Mouse (Mus musculus) limb, embryonic 14.5 days (tissue): ENCODE results near the gene Mrpl2. TPM values are rescaled to one million over a fixed set of nuclear protein-coding genes. Genes with fewer than 3 reads are reported as not detected.

Experiments
- ATAC-seq: fragments of 200-750 bp; cut with Nextera tagmentation; 2 replicates; pipeline ENCODE4 v1.8.0; 2017; ENCODE audit warnings: low read depth, moderate number of reproducible peaks, moderate TSS enrichment; ENCODE audit not compliant: low FRiP score
- DNase-seq: peaks from one replicate; pipeline ENCODE4 v3.0.0-alpha.2; 2015; ENCODE audit warnings: low spot score
- H3K27ac ChIP-seq: fragments of 300-500 bp; sonication (generic); replicated peaks from 2 replicates; pipeline ENCODE4 v1.5.1; 2014; ENCODE audit warnings: low read depth, mild to moderate bottlenecking, low read length, moderate library complexity, mixed read lengths
- H3K27me3 ChIP-seq: fragments of 300-500 bp; sonication (generic); 2 replicates; pipeline ENCODE4 v1.6.1; 2014; ENCODE audit warnings: low read length, mixed read lengths; ENCODE audit not compliant: control insufficient read depth, insufficient read depth
- H3K36me3 ChIP-seq: fragments of 300-500 bp; sonication (generic); 2 replicates; pipeline ENCODE4 v1.6.1; 2014; ENCODE audit warnings: mild to moderate bottlenecking, low read length, moderate library complexity, mixed read lengths; ENCODE audit not compliant: control insufficient read depth, insufficient read depth
- H3K4me1 ChIP-seq: fragments of 300-500 bp; sonication (generic); 2 replicates; pipeline ENCODE4 v1.6.1; 2014; ENCODE audit warnings: antibody characterized with exemption, low read length, mixed read lengths; ENCODE audit not compliant: control insufficient read depth, insufficient read depth
- H3K4me2 ChIP-seq: fragments of 300-500 bp; sonication (generic); replicated peaks from 2 replicates; pipeline ENCODE4 v1.6.1; 2014; ENCODE audit warnings: low read depth, mild to moderate bottlenecking, low read length, moderate library complexity; ENCODE audit not compliant: severe bottlenecking
- H3K4me3 ChIP-seq: fragments of 300-500 bp; sonication (generic); replicated peaks from 2 replicates; pipeline ENCODE4 v1.5.1; 2014; ENCODE audit warnings: low read length
- H3K9ac ChIP-seq: fragments of 300-500 bp; sonication (generic); 2 replicates; pipeline ENCODE4 v1.6.1; 2014; ENCODE audit warnings: mild to moderate bottlenecking, low read depth, low read length, moderate library complexity; ENCODE audit not compliant: severe bottlenecking
- H3K9me3 ChIP-seq: fragments of 300-500 bp; sonication (generic); 2 replicates; pipeline ENCODE4 v1.6.1; 2016; ENCODE audit warnings: low read length; ENCODE audit not compliant: control insufficient read depth
- POLR2A ChIP-seq: fragments of 200-500 bp; IDR thresholded peaks from 2 replicates; pipeline ENCODE4 v1.8.0; 2012; ENCODE audit warnings: inconsistent platforms, mild to moderate bottlenecking, moderate library complexity, borderline replicate concordance; ENCODE audit not compliant: insufficient read depth, insufficient read length; ENCODE audit errors: extremely low read depth
- WGBS: fragments of 180-500 bp; shearing (Covaris S2); extraction: QIAGEN DNeasy Blood & Tissue Kit; methylation state at CpG from one replicate; pipeline ENCODE4 v1.1.7; 2014; 5-methylcytosine and 5-hydroxymethylcytosine counted together
- polyA plus RNA-seq, 2 experiments: library from polyadenylated mRNA; depleted of rRNA in 1 of 2; stranded (reverse) in 1 of 2; unstranded in 1 of 2; fragments of >200 nt; fragmentation: Nextera tagmentation in 1 of 2; extraction: Ambion mirVana in 1 of 2; gene quantifications; 2 replicates each; pipeline versions ENCODE4 v1.2.1 to v1.2.3; 2012 to 2014

Gene Mrpl2
- polyA plus RNA-seq, 2 experiments: 68.0 to 103 TPM

DNA sequence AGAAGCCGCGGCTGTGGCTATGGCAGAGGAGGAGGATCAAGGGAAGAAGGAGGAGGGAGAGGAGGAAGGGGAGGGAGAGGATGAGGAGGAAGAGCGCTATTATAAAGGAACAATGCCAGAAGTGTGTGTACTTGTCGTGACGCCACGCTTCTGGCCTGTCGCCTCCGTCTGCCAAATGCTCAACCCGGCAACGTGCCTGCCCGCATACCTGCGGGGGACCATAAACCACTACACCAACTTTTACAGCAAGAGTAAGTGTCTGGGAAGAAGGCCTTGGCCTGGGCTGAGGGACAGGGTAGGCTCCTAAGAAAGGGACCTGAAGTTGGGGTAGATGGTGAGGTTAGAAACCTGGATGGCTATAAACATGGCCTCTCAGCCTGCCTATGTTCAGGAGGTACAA is 16.0 kb downstream of the Mrpl2 start:
- H3K27ac ChIP-seq: no peak overlapping the region
- no peak overlapping the region for H3K4me3 ChIP-seq
- H3K27me3 ChIP-seq: no peaks in the 10 kb centered on the region
- no peaks in the 10 kb centered on the region for H3K4me1 ChIP-seq
- DNase-seq (no peak), ATAC-seq (no peak)
- peaks cover 96% of the 10 kb centered on the region for H3K36me3 ChIP-seq
- H3K9me3 ChIP-seq: no peaks in the 10 kb centered on the region
- H3K4me2 ChIP-seq: no peak overlapping the region
- no peak overlapping the region for H3K9ac ChIP-seq
- WGBS: 84% methylated on average over 12 of the region's 12 CpGs
- TF ChIP-seq POLR2A: no peak

DNA sequence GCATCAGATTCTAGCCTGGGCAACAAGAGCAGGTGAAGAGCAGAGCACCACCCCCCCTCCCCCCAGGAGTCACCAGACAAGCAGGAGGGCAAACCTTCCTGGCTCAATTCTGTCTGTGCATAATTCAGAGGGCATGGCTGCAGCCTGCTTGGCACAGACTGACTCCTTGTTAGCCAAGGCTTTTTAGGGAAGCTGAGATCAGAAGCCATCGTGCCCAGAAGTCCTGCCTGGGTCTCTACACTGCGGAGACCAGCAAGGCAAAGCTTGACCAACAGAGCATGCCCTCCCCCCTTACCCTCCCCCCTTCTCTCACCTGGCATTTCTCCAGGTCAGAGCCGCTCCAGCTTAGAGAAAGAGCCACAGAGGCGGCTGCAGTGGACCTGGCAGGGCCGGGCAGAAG is 16.7 kb downstream of the Mrpl2 start:
- Histone ChIP-seq H3K4me3 (no peak overlapping the region), H3K9ac (no peak overlapping the region), H3K4me2 (no peak overlapping the region), H3K36me3 (peaks cover 95% of the 10 kb centered on the region), H3K4me1 (no peaks in the 10 kb centered on the region), H3K9me3 (no peaks in the 10 kb centered on the region), H3K27me3 (no peaks in the 10 kb centered on the region), H3K27ac (no peak overlapping the region)
- ATAC-seq: no peak
- 85% methylated on average over 5 of the region's 5 CpGs for WGBS
- no peak for TF ChIP-seq POLR2A
- no peak for DNase-seq

GRCm38 (mm10) chr17:46667712-46668111 is 21.7 kb downstream of the Mrpl2 start:
- DNase-seq: peak; percentile 15
- peaks cover 77% of the 10 kb centered on the region for H3K36me3 ChIP-seq
- 90% methylated on average over 16 of the region's 16 CpGs for WGBS

DNA sequence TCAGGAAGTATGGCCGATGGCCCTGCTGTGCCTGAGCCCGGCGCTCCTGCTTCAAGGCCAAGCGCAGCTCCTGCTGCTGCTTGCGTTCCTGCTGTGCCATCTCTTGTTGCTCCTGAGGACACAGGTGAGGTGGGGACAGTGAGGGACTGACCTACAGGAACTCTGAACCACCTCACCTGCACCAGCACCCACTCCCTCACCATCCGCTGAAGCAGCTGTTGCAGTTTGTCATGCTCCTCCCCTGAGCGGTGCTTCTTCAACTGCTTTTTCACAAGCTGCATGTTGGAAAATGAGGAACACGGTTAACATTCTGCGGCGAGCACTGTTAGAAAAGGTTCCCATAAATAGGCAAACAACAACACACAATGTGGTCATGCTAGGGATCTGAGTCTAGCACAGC is 23.9 kb downstream of the Mrpl2 start:
- Histone ChIP-seq H3K9ac (no peak overlapping the region), H3K36me3 (peaks cover 59% of the 10 kb centered on the region), H3K9me3 (no peaks in the 10 kb centered on the region), H3K4me1 (peaks cover 13% of the 10 kb centered on the region), H3K27me3 (no peaks in the 10 kb centered on the region), H3K4me2 (no peak overlapping the region), H3K4me3 (no peak overlapping the region), H3K27ac (no peak overlapping the region)
- no peak for ATAC-seq
- DNase-seq: no peak
- WGBS: 91% methylated on average over 10 of the region's 10 CpGs
- no peak for TF ChIP-seq POLR2A

More at GRCm38 (mm10) chr17:46667712-46668111, 21.7 kb downstream of the Mrpl2 start:
- no peak for ATAC-seq
- Histone ChIP-seq H3K27me3 (no peaks in the 10 kb centered on the region), H3K4me1 (no peaks in the 10 kb centered on the region), H3K4me2 (no peak overlapping the region), H3K4me3 (no peak overlapping the region), H3K9ac (no peak overlapping the region), H3K27ac (no peak overlapping the region), H3K9me3 (no peaks in the 10 kb centered on the region)
- TF ChIP-seq POLR2A: no peak

DNA sequence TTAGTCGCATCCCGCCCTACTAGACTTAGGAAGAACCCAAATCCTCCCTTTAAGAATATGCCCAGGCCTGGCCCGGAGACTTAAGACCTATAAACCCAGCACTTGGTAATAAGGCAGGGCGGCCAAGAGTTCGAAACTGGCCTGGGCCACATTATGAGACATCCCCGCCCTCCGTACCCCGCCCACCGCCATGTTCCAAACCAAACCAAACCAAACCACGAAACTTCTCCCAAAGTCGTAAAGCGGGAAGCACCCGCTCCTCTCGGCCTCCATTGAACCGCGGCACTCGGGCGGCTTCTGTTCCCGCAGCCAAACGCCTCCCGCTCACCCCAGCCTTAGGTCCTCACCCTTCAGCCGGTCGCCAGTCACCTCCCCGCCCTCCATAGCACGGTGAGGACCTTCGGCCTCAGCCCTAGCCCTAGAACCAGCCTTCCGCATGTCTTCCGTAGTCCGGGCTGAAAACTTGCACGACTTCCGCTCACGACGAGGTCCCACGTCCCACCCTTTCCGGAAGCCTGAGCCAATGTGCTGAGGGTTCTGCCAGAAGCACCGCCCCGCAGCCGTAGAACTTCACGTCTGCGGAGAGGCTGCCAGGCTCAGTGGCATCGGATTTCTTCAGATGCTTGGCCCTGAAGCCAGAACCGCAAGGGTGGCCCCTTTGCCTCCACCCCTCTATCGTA is 28.0 kb downstream of the Mrpl2 start, which contains the start of gene Rrp36:
Rrp36 (minus strand) TSS at position 503 of the 680 bp plus-strand sequence.
- peak within 1 kb of the TSS; percentile 87 for H3K27ac ChIP-seq
- DNase-seq: peak; percentile 94
- H3K36me3 ChIP-seq: peaks cover 60% of the 10 kb centered on the region
- no peaks in the 10 kb centered on the region for H3K27me3 ChIP-seq
- peak within 1 kb of the TSS; percentile 66 for H3K4me2 ChIP-seq
- no peaks in the 10 kb centered on the region for H3K9me3 ChIP-seq
- TF ChIP-seq POLR2A: no peak
- H3K4me1 ChIP-seq: peaks cover 17% of the 10 kb centered on the region
- WGBS: 1% methylated on average over 42 of the region's 43 CpGs
- peak within 1 kb of the TSS; percentile 66 for H3K4me3 ChIP-seq
- ATAC-seq: peak; percentile 91
- H3K9ac ChIP-seq: peak within 1 kb of the TSS; percentile 73
